Mouse (Mus musculus) layer of hippocampus, adult 9-11 months (tissue): ENCODE measurements at regions not wholly inside any gene's neighbourhood (a gene's known extent, or its start where the extent isn't known, plus 50 kb on each side); places are given as distances from the start of the nearest gene placed in this dataset.

Experiments
- DNase-seq: peaks from one replicate; pipeline ENCODE4 v3.0.0; 2022

DNA sequence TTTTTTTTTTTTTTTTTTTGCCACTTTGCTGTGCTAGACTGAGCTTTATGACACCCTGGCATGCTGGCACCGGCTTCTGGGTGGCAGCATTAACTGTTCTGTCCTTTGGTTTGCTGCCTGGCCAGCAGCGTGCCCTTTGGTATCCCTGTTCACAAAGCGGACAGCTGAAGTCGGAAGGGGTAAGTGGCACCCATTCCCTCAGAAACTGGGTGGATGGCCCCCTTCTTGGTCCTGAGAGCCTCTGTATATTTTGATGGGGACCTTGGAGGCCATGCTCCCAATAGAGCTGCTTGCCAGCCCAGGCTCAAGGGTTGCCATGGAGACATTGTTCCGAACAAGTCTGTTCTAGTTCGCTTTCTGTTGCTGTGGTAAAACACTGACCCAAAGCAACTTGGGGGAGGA lies 143.9 kb upstream of the Tle3 start:
- no peak for DNase-seq

DNA sequence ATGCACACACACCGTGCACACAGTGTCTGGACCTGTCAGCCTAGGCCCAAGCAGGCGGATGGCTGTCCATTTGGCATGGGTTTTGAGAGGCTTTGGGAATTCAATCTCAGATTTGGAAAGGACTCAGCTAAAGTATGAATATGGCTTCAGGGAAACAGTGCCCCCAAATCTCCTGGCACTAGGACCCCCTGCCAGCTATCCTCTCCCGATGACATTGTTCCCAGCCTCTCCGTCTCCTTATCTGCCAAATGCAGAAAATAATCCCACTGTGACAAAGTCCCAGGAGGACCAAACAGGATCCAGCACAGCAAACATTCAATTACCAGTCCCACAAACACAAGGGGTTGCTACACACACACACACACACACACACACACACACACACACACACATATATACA lies 141.9 kb upstream of the Tle3 start:
- DNase-seq, result no peak

DNA sequence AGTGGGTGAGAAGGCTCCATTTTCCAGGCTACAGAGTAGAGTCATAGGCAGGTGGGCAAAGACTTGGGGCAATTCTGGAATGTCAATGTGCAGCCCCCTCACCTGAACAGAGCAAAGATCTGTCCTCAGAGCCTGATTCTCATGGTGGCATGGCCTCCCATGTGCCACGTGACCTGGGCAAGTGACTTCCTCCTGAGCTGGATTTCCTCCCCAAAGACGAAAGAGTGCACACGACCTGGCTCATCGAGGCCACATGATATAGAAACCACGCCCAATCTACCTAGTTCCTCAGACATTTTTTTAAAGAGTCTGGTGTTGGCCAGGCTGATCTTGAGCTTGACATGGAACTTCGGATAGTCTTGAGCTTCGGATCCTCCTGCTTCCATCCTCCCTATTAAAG lies 139.5 kb upstream of the Tle3 start:
- DNase-seq, result no peak

DNA sequence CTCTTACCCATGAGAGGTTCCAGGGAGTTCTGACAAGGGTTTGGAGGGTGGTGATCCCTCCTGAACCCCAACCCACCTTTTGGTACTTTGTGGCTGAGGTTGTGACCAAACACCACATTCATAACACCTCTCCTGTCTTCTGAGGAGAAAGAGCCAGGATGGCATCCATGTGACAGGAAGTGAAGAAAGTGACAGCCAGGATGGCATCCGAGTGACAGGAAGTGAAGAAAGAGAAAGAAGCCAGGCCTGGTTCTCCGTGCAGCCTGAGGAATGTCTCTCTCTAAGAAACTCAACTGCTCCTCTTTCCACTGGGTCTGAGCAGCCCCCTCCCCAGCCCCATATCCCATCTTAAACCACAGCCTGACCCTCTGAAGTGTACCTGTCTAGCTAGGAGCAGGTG lies 138.9 kb upstream of the Tle3 start:
- DNase-seq, result no peak

DNA sequence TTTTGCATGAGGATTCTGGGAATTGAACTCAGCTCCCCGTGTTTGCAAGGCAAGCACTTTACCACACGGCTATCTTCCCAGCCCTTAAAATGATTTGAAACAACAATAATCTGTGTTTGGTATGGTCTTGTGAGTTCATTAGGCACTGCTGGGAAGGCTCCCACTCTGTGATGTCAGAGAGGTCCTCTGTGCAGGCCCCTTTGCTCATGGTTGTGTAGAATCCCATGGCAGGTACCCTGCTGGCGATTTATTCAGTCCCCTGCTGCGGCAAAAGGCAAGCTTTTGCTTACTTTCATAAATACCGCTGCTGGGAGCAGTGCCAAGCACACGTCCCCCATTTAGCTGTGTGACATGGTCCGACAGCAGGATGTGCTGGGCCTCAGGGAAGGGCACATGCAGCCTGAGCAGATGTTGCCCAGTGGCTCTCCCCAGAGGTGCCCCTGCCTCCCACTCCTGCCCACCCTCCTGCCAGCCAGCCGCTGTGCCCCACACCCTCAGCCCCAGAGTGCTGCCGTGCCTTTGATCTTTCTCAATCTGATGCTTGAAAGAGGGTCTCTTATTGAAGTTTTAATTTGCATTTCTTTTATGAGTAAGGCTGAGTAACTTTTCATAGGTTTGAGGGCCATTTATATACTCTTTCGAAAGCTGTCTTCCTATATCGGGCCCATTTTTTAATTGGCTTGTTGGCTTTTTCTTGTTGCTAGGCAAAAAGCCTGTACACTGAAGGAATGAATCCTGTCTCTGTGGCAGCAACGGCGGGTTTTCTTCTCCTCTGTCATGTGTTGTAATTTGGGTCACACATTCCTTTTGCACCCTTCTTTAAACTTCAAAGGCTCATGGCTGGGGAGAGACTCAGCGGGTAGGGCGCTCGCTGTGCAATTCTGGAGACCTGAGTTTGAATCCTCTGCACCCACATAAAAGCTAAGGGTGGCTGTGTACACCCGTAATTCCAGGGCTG lies 136.2 kb upstream of the Tle3 start:
- DNase-seq, result no peak

DNA sequence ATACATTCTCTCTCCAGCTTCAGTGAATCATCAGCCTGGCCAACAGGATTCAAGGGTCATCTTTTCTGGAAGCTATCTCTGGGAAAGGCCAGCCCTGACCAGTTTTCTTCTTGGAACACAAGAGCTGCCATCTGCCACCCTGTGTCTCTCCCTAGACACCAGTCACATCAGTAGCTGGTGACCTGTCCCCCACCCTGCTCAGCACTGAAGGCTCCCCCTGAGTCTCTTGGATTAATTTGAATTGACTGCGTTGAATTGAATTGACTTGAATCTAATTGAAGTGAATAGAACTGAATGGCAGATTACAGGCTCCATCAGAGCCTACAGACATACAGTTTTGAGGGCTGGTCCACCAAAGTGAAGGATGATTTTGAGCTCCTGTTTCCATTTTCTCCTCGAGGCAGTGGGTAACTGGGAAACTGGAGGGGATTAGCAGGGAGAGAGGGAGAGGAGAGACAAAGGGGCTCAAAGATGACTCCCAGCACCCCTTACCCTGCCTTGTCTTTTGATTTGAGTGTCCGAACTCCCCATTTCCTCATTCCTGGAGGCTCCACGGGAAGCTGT lies 133.4 kb upstream of the Tle3 start:
- no peak for DNase-seq

DNA sequence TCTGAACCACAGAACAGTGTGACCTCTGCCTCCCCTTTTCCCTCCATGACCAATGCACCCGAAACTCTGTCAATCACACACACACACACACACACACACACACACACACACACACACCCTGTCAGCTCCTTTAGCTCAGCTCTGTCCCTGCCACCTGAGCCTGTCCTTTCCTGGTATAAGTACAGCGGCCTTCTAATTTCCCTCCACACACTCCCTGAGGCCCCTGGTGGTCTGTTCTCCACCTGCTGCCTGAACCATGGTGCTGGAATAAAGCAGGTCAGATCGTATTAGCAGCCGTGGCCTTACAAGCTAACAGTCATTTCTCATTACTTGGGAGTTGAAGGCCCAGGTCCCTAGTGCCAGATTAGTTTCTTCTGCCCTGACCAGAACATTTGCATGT lies 132.8 kb upstream of the Tle3 start:
- DNase-seq, result no peak

DNA sequence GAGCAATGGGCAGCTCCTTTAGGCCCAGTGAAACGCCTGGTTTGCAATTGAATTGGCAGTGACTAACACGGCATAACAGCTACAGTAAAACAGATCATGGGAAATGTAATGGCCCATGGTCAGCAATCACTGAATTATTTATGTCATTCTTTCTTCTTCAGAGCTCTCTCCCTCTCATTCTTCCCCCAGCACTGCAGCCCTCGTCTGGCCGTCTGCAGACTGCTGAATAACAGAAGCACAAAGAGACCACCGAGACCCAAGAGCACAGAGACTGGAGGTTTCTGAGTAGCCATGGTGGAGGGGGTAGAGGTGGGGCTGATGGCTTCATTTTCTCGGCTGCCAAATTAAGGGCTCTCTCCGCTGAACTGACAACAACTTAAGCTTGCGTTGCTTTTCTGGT lies 130.7 kb upstream of the Tle3 start:
- no peak for DNase-seq

DNA sequence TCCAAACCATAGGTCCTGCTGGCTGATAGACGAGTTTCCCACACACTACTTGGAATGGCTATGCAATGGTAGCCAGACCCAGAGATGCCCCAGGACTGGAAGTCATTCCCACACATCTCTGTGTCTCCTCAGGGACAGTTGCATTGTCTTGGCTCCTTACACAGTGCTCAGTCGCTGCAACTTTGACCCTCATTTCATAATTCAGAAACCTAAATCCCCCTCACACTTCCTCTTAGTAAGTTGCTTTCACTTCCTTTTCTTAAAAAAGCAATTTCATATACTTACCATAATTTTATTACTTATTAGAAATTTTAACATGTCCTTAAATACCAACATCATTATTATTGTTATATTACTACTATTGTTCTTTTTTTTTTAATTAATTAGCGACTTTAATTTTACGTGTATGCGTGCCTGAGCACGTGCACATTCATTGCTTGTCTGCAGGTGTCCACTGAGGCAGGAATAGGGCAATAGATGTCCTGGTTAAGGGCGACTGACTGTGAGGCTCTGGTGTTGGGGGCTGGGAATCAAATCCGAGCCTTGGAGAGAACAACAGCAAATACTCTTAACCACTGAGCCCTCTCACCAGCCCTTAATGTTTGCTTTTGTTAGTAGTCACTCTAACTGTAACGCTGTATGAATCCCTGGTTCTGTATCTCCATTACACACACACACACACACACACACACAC lies 129.9 kb upstream of the Tle3 start:
- no peak for DNase-seq

DNA sequence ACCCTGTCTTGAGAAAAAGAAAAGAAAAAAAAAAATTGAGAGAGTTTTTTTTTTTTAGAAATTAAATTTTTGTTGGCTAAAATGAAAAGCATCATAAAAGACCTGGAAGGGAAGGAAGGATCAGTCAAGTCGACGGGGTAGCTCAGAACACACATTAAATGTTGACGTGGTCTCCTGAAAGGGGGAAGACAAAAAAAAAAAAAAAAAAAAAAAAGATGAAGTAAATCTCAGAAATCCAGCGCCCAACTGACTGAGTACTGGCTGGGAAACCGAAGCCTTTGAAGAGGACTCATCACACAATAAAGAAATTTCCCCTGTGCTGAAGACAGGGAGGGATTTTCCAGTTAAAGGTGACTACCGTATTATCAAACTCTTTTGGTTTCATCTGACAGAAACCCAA lies 128.9 kb upstream of the Tle3 start:
- no peak for DNase-seq

DNA sequence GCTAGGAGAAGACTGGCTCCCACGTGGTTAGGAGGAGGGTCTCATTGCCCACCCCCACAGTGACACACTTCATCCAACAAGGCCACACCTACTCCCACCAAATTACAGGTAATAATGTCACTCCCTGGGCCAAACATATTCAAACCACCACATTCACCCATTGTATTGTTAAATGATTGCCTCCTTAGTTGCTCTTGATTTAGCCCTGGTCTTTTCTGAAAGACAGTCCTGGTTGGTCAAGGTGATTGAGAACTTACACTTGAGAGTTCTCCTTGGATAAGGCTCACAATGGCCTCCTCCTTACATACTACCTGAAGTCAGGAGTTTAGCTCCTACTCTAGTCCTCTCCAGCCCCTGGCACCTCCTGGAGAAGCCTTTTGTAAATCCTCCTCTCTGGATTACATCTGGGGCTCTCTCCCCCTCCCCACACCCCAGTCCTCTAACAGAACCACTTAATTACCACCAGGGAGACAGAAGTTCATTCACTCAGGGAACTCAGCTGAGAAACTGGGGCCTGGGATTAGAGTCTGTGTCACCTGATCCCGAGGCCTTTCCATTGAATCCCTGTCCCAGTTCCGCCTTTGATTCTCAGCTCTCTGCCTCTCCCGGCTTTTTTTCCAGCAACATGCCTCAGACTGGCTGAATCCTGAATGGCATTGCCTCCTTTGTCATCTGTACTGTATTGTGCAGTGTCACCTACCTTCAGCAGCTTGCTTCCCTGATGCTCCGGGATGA lies 122.3 kb upstream of the Tle3 start:
- DNase-seq, result peak; percentile 16

DNA sequence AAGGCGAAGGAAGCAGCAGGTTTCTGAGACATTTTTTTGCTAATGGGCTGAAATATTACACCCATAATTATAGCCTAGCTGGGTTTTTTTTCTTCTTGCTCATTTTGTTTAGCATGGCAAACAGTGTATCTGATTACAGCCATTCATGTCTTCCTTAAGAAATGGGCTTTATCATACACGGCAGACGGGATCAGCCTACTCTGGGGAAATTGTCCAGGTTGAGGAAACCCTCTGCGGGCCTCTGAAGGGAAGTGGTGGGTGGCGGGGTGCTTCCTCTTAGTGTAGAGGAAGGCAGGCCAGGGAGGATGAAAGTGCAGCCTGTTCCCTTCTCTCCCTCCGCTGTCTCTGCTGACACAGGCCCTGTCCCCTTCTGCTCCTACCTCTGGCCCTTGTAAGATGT lies 120.6 kb upstream of the Tle3 start:
- DNase-seq, result peak; percentile 75

DNA sequence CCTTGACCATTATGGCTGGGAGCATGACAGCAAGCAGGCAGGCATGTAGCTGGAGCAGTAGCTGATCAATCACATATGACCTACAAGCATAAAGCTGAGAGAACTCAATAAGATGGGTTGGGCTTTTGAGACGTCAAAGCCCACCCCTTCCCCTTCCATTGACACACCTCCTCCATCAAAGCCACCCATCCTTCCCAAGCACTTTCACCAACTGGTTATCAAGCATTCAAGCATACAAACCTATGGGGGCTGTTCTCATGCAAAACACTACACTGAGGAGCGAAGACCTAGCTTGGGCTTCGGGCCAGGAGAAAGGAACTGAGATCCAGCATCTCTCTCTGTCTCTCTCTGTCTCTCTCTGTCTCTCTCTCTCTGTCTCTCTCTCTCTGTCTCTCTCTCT lies 118.4 kb upstream of the Tle3 start:
- no peak for DNase-seq

DNA sequence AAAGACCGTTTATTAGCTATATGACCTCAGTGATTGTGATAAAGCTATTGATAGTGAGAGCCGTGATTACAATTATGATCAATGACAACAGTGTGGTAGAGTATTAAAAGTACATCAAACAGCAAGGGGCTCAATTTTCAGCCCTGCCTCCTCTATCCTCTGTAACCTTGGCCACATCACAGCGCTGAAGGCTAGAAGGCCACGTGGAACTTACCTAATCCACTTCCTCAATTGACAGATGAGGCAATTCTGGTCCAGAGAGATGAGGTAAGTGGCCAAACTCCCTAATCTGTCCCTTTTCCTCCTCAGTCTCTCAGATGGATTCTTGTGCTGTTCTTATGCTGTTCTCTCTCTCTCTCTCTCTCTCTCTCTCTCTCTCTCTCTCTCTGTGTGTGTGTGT lies 114.7 kb upstream of the Tle3 start:
- no peak for DNase-seq

DNA sequence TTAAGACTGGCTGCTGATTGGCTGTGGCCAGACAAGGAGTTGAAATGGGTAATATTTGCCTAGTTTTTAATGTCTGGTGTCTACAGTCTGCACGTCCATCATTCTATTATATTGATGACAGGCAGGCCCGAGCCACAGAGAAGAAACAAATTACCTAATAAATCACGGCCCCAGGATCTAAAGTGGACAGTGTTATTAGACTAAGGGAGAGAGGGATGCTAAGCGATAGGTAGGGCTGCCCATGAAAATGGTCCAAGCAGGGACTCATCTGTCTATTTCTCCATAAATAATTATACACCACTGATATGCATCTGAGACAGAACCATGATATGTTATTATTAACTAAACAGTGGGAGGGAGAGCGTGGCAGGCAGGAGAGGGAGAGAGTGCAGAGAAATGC lies 114.1 kb upstream of the Tle3 start:
- no peak for DNase-seq

DNA sequence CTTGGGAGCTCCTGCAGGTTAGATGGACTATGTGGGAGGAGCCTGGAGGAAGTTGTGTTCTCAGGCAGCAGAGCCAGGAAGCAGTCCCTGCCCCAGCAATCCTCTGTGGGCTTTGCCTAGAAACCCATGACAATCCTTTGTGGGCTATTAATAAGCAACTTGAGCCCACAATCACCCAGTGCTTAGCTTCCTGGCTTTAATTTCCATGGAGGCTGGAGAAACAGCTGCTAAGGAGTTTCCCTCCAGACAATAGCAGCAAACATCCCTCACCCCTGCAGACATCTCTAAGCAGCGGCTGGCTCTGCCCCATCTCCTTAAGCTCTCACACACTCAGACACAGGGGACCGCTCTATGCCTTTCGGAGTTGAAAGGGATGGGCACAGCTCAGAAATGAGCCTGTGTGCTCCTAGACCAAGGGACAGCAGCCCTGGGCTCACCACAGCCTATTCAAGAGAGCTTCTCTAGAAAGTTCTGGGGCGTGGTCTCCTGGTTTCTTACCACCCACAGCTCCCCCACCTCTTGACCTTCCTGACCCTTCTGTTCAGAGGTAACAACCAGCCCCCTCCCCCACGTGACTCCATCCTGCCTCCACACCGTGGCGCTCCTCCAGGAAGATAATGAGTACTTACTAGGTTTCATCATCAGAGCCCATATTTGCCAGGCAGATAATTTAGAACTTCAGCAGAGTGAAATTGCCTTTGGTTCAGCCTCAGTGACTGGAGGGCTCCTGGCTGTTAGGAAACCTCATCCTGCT lies 112.6 kb upstream of the Tle3 start:
- no peak for DNase-seq

DNA sequence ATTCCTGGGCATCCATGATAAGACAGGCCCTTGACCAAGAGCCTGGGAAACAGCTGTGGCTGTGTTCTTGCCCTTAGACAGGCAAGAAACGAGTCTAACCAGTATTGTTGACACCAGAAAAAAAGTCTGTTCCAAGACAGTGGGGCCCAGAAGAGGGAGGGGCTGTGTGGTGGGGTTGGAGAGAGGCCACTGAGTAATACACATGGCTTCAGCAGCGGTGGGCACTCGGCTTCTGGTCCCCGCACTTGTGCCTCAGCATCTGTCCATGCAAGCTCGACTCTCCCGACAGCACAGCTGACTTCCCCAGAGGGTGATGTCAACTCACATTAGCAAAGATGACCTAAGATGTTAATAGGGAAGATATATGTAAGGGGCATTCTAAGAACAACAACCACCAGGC lies 110.9 kb upstream of the Tle3 start:
- no peak for DNase-seq

DNA sequence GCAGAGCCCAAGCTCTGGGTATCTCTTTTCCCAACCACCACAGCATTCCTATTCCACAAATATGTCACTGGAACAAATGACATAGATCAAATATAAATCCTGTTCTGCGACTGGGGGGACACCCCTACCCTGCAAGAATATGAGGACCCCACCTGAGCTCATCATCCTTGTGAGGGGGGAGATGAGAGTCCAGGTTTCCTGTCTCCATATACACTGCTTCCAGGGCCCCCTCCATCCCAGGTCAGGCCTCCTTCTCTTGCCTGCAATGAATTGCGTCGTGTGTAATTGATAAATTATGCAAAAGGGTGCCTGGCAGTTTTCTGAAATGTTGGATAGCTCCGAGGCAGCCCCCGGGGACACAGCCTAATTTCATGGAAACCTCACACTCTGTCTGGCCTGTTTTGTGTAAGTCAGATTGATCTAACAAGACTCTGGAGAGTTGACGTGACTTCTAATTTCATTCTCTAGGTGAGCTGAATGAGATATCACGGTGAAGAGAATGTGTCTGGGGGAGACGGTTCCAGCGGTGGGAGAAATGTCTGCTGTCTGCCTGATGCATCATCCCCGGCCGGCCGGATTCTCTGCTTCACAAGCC lies 110.3 kb upstream of the Tle3 start:
- DNase-seq, result no peak

DNA sequence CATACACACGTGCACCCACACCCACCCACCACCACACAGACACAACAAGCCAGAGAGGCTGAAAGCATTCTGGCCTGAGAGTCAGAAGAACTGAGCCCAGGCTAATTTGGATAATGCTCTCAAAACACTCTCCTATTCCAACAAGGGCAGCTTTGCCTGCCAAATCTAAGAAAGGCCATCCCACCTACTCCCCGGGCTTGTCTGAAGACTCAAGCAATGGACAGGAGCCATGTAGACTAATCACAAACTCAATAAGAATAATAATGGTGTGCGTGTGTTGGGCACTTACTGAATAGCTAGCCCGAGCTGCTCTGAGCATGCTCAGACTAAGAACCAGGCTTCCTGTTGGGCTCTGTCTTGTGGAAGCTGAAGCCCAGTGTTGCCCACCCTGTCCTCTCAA lies 108.8 kb upstream of the Tle3 start:
- no peak for DNase-seq

DNA sequence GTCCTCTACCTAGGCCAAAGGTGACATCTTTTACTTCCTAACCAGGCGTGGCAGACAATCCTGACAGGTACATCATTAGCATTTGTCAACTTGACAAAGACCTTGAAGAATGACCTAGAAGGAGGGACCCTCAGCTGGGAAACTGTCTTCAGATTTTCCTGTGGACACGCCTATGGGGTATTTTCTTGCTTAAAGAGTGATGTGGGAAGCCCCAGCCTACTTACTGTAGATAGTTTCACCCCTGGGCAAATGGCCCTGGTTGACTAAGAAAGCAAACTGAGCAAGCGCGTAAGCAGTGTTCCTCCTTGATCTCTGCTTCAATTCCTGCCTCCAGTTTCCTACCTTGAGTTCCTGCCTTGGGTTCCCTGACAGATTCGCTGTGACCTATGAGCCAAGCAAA lies 106.7 kb upstream of the Tle3 start:
- no peak for DNase-seq

DNA sequence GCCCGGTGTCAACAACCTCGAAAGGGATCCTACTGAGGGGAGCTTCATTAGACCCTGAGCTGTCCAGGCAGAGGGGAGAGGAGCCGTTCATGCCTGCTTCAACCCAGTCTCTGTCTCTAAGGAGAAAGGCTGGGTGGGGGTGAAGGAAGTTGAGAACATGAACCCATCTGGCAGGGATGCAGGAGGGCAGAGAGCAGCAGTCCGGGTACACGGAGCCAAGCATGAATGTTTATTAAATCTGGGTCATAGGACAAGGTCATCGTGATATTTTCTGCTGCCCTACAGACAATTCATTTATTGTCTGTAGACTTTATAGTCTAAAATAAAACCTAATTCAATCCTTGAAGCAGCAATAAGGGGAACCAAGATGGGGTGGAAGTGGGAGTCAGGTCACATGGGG lies 105.2 kb upstream of the Tle3 start:
- no peak for DNase-seq

DNA sequence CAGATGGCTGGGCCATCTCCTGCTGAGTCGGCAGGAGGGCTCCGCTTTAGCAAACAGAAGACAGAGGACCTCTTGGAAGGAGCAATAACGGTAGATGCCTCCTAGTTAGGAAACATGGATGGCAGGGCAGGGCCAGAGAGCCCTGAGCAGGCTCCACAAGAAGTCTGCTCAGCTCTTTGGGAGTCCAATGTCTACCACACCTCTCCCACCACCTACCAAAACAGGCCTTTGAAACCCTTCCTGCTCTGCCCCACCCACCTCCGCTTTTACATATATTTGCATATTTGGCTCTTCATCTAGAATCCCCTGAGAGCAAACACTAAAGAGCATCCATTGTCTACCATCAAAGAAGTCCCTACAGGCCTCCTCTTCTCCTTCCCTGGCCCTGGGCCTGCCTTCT lies 104.6 kb upstream of the Tle3 start:
- DNase-seq, result no peak
